Mouse (Mus musculus): ENCODE results near the gene Eif3k. TPM values are rescaled to one million over a fixed set of nuclear protein-coding genes. Genes with fewer than 3 reads are reported as not detected.

Eif3k gene
- polyA plus RNA-seq, 1 experiment = 328 TPM

GRCm38 (mm10) chr7:28991616-28992015 lies 10.0 kb upstream of the Eif3k start:
- Histone ChIP-seq H3K27ac (ENCODE audit: insufficient read depth, low read length) (no peak overlapping the region), H3K4me1 (ENCODE audit: control insufficient read depth, insufficient read depth, low read length) (no peaks in the 10 kb centered on the region), H3K4me3 (ENCODE audit: insufficient read depth, low read length) (no peak overlapping the region)
- TF ChIP-seq CTCF (IDR thresholded peaks at IDR 0.05; ENCODE audit: borderline replicate concordance, insufficient read depth, low read length) (peak; percentile 50; the same call in 1 of the 2 replicates), POLR2A (IDR thresholded peaks at IDR 0.05; ENCODE audit: low read depth, low read length) (no peak)

GRCm38 (mm10) chr7:28990766-28991273 lies 9.2 kb upstream of the Eif3k start:
- TF ChIP-seq CTCF (IDR thresholded peaks at IDR 0.05; ENCODE audit: borderline replicate concordance, insufficient read depth, low read length) (no peak), POLR2A (IDR thresholded peaks at IDR 0.05; ENCODE audit: low read depth, low read length) (no peak)
- Histone ChIP-seq H3K4me3 (ENCODE audit: insufficient read depth, low read length) (no peak overlapping the region), H3K4me1 (ENCODE audit: control insufficient read depth, insufficient read depth, low read length) (no peaks in the 10 kb centered on the region), H3K27ac (ENCODE audit: insufficient read depth, low read length) (no peak overlapping the region)

GRCm38 (mm10) chr7:28985207-28985606 lies 3.5 kb upstream of the Eif3k start:
- no peaks in the 10 kb centered on the region for H3K4me1 ChIP-seq (ENCODE audit: control insufficient read depth, insufficient read depth, low read length)
- no peak overlapping the region for H3K4me3 ChIP-seq (ENCODE audit: insufficient read depth, low read length)
- no peak overlapping the region for H3K27ac ChIP-seq (ENCODE audit: insufficient read depth, low read length)
- no peak for TF ChIP-seq CTCF (IDR thresholded peaks at IDR 0.05; ENCODE audit: borderline replicate concordance, insufficient read depth, low read length)
- no peak for TF ChIP-seq POLR2A (IDR thresholded peaks at IDR 0.05; ENCODE audit: low read depth, low read length)

- Histone ChIP-seq H3K27ac (ENCODE audit: insufficient read depth, low read length) (no peak overlapping the region), H3K4me1 (ENCODE audit: control insufficient read depth, insufficient read depth, low read length) (no peaks in the 10 kb centered on the region), H3K4me3 (ENCODE audit: insufficient read depth, low read length) (no peak overlapping the region)
- TF ChIP-seq POLR2A (IDR thresholded peaks at IDR 0.05; ENCODE audit: low read depth, low read length) = no peak
- TF ChIP-seq CTCF (IDR thresholded peaks at IDR 0.05; ENCODE audit: borderline replicate concordance, insufficient read depth, low read length) = no peak
Observed at GRCm38 (mm10) chr7:28984452-28984851, 2.8 kb upstream of the Eif3k start.

- TF ChIP-seq CTCF (IDR thresholded peaks at IDR 0.05; ENCODE audit: borderline replicate concordance, insufficient read depth, low read length) (no peak), POLR2A (IDR thresholded peaks at IDR 0.05; ENCODE audit: low read depth, low read length) (no peak)
- Histone ChIP-seq H3K4me3 (ENCODE audit: insufficient read depth, low read length) (no peak overlapping the region), H3K4me1 (ENCODE audit: control insufficient read depth, insufficient read depth, low read length) (no peaks in the 10 kb centered on the region), H3K27ac (ENCODE audit: insufficient read depth, low read length) (no peak overlapping the region)
Observed at GRCm38 (mm10) chr7:28983849-28984248, 2.2 kb upstream of the Eif3k start.

- no peaks in the 10 kb centered on the region for H3K4me1 ChIP-seq (ENCODE audit: control insufficient read depth, insufficient read depth, low read length)
- H3K4me3 ChIP-seq (ENCODE audit: insufficient read depth, low read length) = no peak overlapping the region
- H3K27ac ChIP-seq (ENCODE audit: insufficient read depth, low read length) = no peak overlapping the region
- TF ChIP-seq POLR2A (IDR thresholded peaks at IDR 0.05; ENCODE audit: low read depth, low read length) (no peak), CTCF (IDR thresholded peaks at IDR 0.05; ENCODE audit: borderline replicate concordance, insufficient read depth, low read length) (no peak)
Observed at GRCm38 (mm10) chr7:28983141-28983564, 1.5 kb upstream of the Eif3k start.

GRCm38 (mm10) chr7:28982274-28983013 lies 780 bp upstream of the Eif3k start:
- H3K4me1 ChIP-seq (ENCODE audit: control insufficient read depth, insufficient read depth, low read length) = no peaks in the 10 kb centered on the region
- TF ChIP-seq POLR2A (IDR thresholded peaks at IDR 0.05; ENCODE audit: low read depth, low read length) (no peak), CTCF (IDR thresholded peaks at IDR 0.05; ENCODE audit: borderline replicate concordance, insufficient read depth, low read length) (no peak)
- H3K27ac ChIP-seq (ENCODE audit: insufficient read depth, low read length) = peak overlapping the region; percentile 21; the same call in 1 of the 2 replicates
- peak overlapping the region; percentile 56 for H3K4me3 ChIP-seq (ENCODE audit: insufficient read depth, low read length)

GRCm38 (mm10) chr7:28977556-28977955 lies 4.1 kb downstream of the Eif3k start:
- Histone ChIP-seq H3K27ac (ENCODE audit: insufficient read depth, low read length) (no peak overlapping the region), H3K4me3 (ENCODE audit: insufficient read depth, low read length) (no peak overlapping the region), H3K4me1 (ENCODE audit: control insufficient read depth, insufficient read depth, low read length) (peaks cover under 1% of the 10 kb centered on the region; the same call in 1 of the 2 replicates)
- no peak for TF ChIP-seq POLR2A (IDR thresholded peaks at IDR 0.05; ENCODE audit: low read depth, low read length)
- no peak for TF ChIP-seq CTCF (IDR thresholded peaks at IDR 0.05; ENCODE audit: borderline replicate concordance, insufficient read depth, low read length)

GRCm38 (mm10) chr7:28973025-28973424 lies 8.6 kb downstream of the Eif3k start:
- Histone ChIP-seq H3K4me3 (ENCODE audit: insufficient read depth, low read length) (no peak overlapping the region), H3K27ac (ENCODE audit: insufficient read depth, low read length) (no peak overlapping the region), H3K4me1 (ENCODE audit: control insufficient read depth, insufficient read depth, low read length) (peaks cover 11% of the 10 kb centered on the region)
- TF ChIP-seq CTCF (IDR thresholded peaks at IDR 0.05; ENCODE audit: borderline replicate concordance, insufficient read depth, low read length) = no peak
- TF ChIP-seq POLR2A (IDR thresholded peaks at IDR 0.05; ENCODE audit: low read depth, low read length) = no peak

GRCm38 (mm10) chr7:28972542-28972985 lies 9.1 kb downstream of the Eif3k start:
- Histone ChIP-seq H3K4me3 (ENCODE audit: insufficient read depth, low read length) (no peak overlapping the region), H3K4me1 (ENCODE audit: control insufficient read depth, insufficient read depth, low read length) (peaks cover 11% of the 10 kb centered on the region), H3K27ac (ENCODE audit: insufficient read depth, low read length) (peak overlapping the region; percentile 38)
- TF ChIP-seq POLR2A (IDR thresholded peaks at IDR 0.05; ENCODE audit: low read depth, low read length) (no peak), CTCF (IDR thresholded peaks at IDR 0.05; ENCODE audit: borderline replicate concordance, insufficient read depth, low read length) (peak; percentile 61)

Measured in embryonic fibroblast, embryonic 13.5 days (primary cell).